Mouse (Mus musculus): ENCODE results near the gene Boll.

GRCm38 (mm10) chr1:55380527-55380926 lies 17.3 kb upstream of the Boll start:
- TF ChIP-seq CTCF (IDR thresholded peaks at IDR 0.05; ENCODE audit: extremely low read depth, insufficient read depth, insufficient read length, insufficient replicate concordance) (no peak), POLR2A (IDR thresholded peaks at IDR 0.05; ENCODE audit: low read depth, low read length) (no peak)
